Mouse (Mus musculus): ENCODE data around the gene Nmnat3. TPM values are rescaled to one million over a fixed set of nuclear protein-coding genes. Genes with fewer than 3 reads are reported as not detected.

Nmnat3 gene
- polyA plus RNA-seq, 1 experiment from 2014 or later: 15.1 TPM

GRCm38 (mm10) chr9:98264916-98265315, 22.3 kb upstream of the Nmnat3 start:
- H3K9ac ChIP-seq (ENCODE audit: low read depth, low read length): no peak overlapping the region
- no peaks in the 10 kb centered on the region for H3K36me3 ChIP-seq (ENCODE audit: insufficient read depth, low read length)
- H3K27me3 ChIP-seq (ENCODE audit: insufficient read depth, low read length): no peaks in the 10 kb centered on the region
- no peak for DNase-seq (ENCODE audit: low spot score)
- no peak for TF ChIP-seq CTCF (IDR thresholded peaks at IDR 0.05; ENCODE audit: low read depth)
- 79% methylated on average over 5 of the region's 5 CpGs for WGBS
- ATAC-seq (replicated peaks; ENCODE audit: low FRiP score, low read depth): no peak
- no peak overlapping the region for H3K27ac ChIP-seq
- no peak overlapping the region for H3K4me2 ChIP-seq (ENCODE audit: low read length)
- no peak overlapping the region for H3K4me3 ChIP-seq (replicated peaks; ENCODE audit: low read depth, low read length)
- no peaks in the 10 kb centered on the region for H3K4me1 ChIP-seq (replicated peaks; ENCODE audit: insufficient read depth, low read length)
- no peaks in the 10 kb centered on the region for H3K9me3 ChIP-seq (replicated peaks; ENCODE audit: low read length)

GRCm38 (mm10) chr9:98272734-98273133, 14.5 kb upstream of the Nmnat3 start:
- ATAC-seq (replicated peaks; ENCODE audit: low FRiP score, low read depth): no peak
- WGBS: 36% methylated on average over 5 of the region's 5 CpGs
- Histone ChIP-seq H3K27ac (no peak overlapping the region), H3K4me3 (replicated peaks; ENCODE audit: low read depth, low read length) (no peak overlapping the region), H3K36me3 (ENCODE audit: insufficient read depth, low read length) (no peaks in the 10 kb centered on the region), H3K4me1 (replicated peaks; ENCODE audit: insufficient read depth, low read length) (no peaks in the 10 kb centered on the region), H3K9me3 (replicated peaks; ENCODE audit: low read length) (no peaks in the 10 kb centered on the region), H3K27me3 (ENCODE audit: insufficient read depth, low read length) (no peaks in the 10 kb centered on the region), H3K9ac (ENCODE audit: low read depth, low read length) (no peak overlapping the region), H3K4me2 (ENCODE audit: low read length) (no peak overlapping the region)
- TF ChIP-seq CTCF (IDR thresholded peaks at IDR 0.05; ENCODE audit: low read depth): no peak
- peak; percentile 48 for DNase-seq (ENCODE audit: low spot score)

GRCm38 (mm10) chr9:98275080-98275479, 12.2 kb upstream of the Nmnat3 start:
- Histone ChIP-seq H3K4me2 (ENCODE audit: low read length) (no peak overlapping the region), H3K4me3 (replicated peaks; ENCODE audit: low read depth, low read length) (no peak overlapping the region), H3K9me3 (replicated peaks; ENCODE audit: low read length) (no peaks in the 10 kb centered on the region), H3K27me3 (ENCODE audit: insufficient read depth, low read length) (no peaks in the 10 kb centered on the region), H3K36me3 (ENCODE audit: insufficient read depth, low read length) (no peaks in the 10 kb centered on the region), H3K4me1 (replicated peaks; ENCODE audit: insufficient read depth, low read length) (no peaks in the 10 kb centered on the region), H3K27ac (no peak overlapping the region), H3K9ac (ENCODE audit: low read depth, low read length) (no peak overlapping the region)
- DNase-seq (ENCODE audit: low spot score): no peak
- TF ChIP-seq CTCF (IDR thresholded peaks at IDR 0.05; ENCODE audit: low read depth): no peak
- 0 out of 2 replicates have a peak, but pooled peaks have one; percentile 49 for ATAC-seq (replicated peaks; ENCODE audit: low FRiP score, low read depth)
- 54% methylated on average over 10 of the region's 10 CpGs for WGBS

- no peak for TF ChIP-seq CTCF (IDR thresholded peaks at IDR 0.05; ENCODE audit: low read depth)
- 39% methylated on average over 5 of the region's 5 CpGs for WGBS
- Histone ChIP-seq H3K27me3 (ENCODE audit: insufficient read depth, low read length) (no peaks in the 10 kb centered on the region), H3K4me2 (ENCODE audit: low read length) (no peak overlapping the region), H3K4me3 (replicated peaks; ENCODE audit: low read depth, low read length) (no peak overlapping the region), H3K9ac (ENCODE audit: low read depth, low read length) (no peak overlapping the region), H3K36me3 (ENCODE audit: insufficient read depth, low read length) (no peaks in the 10 kb centered on the region), H3K27ac (no peak overlapping the region), H3K9me3 (replicated peaks; ENCODE audit: low read length) (no peaks in the 10 kb centered on the region), H3K4me1 (replicated peaks; ENCODE audit: insufficient read depth, low read length) (no peaks in the 10 kb centered on the region)
- no peak for DNase-seq (ENCODE audit: low spot score)
- no peak for ATAC-seq (replicated peaks; ENCODE audit: low FRiP score, low read depth)
These were observed 7.1 kb upstream of the Nmnat3 start for GRCm38 (mm10) chr9:98280162-98280561.

- no peak overlapping the region for H3K4me3 ChIP-seq (replicated peaks; ENCODE audit: low read depth, low read length)
- H3K4me1 ChIP-seq (replicated peaks; ENCODE audit: insufficient read depth, low read length): no peaks in the 10 kb centered on the region
- no peak overlapping the region for H3K4me2 ChIP-seq (ENCODE audit: low read length)
- no peak overlapping the region for H3K9ac ChIP-seq (ENCODE audit: low read depth, low read length)
- 79% methylated on average over 9 of the region's 9 CpGs for WGBS
- no peaks in the 10 kb centered on the region for H3K27me3 ChIP-seq (ENCODE audit: insufficient read depth, low read length)
- DNase-seq (ENCODE audit: low spot score) (no peak), ATAC-seq (replicated peaks; ENCODE audit: low FRiP score, low read depth) (no peak)
- no peak overlapping the region for H3K27ac ChIP-seq
- H3K36me3 ChIP-seq (ENCODE audit: insufficient read depth, low read length): no peaks in the 10 kb centered on the region
- no peaks in the 10 kb centered on the region for H3K9me3 ChIP-seq (replicated peaks; ENCODE audit: low read length)
- no peak for TF ChIP-seq CTCF (IDR thresholded peaks at IDR 0.05; ENCODE audit: low read depth)
These were observed 1.5 kb upstream of the Nmnat3 start for GRCm38 (mm10) chr9:98285606-98286301.

GRCm38 (mm10) chr9:98289665-98290064, 2.4 kb downstream of the Nmnat3 start:
- no peak overlapping the region for H3K9ac ChIP-seq (ENCODE audit: low read depth, low read length)
- no peaks in the 10 kb centered on the region for H3K36me3 ChIP-seq (ENCODE audit: insufficient read depth, low read length)
- TF ChIP-seq CTCF (IDR thresholded peaks at IDR 0.05; ENCODE audit: low read depth): no peak
- H3K27ac ChIP-seq: no peak overlapping the region
- H3K4me2 ChIP-seq (ENCODE audit: low read length): no peak overlapping the region
- H3K9me3 ChIP-seq (replicated peaks; ENCODE audit: low read length): no peaks in the 10 kb centered on the region
- H3K27me3 ChIP-seq (ENCODE audit: insufficient read depth, low read length): no peaks in the 10 kb centered on the region
- no peak overlapping the region for H3K4me3 ChIP-seq (replicated peaks; ENCODE audit: low read depth, low read length)
- ATAC-seq (replicated peaks; ENCODE audit: low FRiP score, low read depth) (no peak), DNase-seq (ENCODE audit: low spot score) (no peak)
- no peaks in the 10 kb centered on the region for H3K4me1 ChIP-seq (replicated peaks; ENCODE audit: insufficient read depth, low read length)

- H3K27me3 ChIP-seq (ENCODE audit: insufficient read depth, low read length): no peaks in the 10 kb centered on the region
- H3K36me3 ChIP-seq (ENCODE audit: insufficient read depth, low read length): no peaks in the 10 kb centered on the region
- H3K4me2 ChIP-seq (ENCODE audit: low read length): no peak overlapping the region
- H3K4me3 ChIP-seq (replicated peaks; ENCODE audit: low read depth, low read length): no peak overlapping the region
- 81% methylated on average over 1 of the region's 1 CpGs for WGBS
- DNase-seq (ENCODE audit: low spot score): no peak
- H3K4me1 ChIP-seq (replicated peaks; ENCODE audit: insufficient read depth, low read length): no peaks in the 10 kb centered on the region
- ATAC-seq (replicated peaks; ENCODE audit: low FRiP score, low read depth): no peak
- H3K9ac ChIP-seq (ENCODE audit: low read depth, low read length): no peak overlapping the region
- no peak for TF ChIP-seq CTCF (IDR thresholded peaks at IDR 0.05; ENCODE audit: low read depth)
- no peaks in the 10 kb centered on the region for H3K9me3 ChIP-seq (replicated peaks; ENCODE audit: low read length)
- H3K27ac ChIP-seq: no peak overlapping the region
These were observed 3.4 kb downstream of the Nmnat3 start for GRCm38 (mm10) chr9:98290591-98290990.

Data from kidney, postnatal 0 days (tissue).